Mouse (Mus musculus) mesoderm, embryonic 11.5 days (tissue): ENCODE data around the gene Prune1.

Experiments
- DNase-seq: peaks from one replicate; pipeline ENCODE4 v3.0.0-alpha.2; 2012; ENCODE audit warnings: low read depth, low spot score

Gene Prune1

GRCm38 (mm10) chr3:95237541-95238099 lies 44.3 kb downstream of the Prune1 start:
- DNase-seq = no peak

- no peak for DNase-seq
These were observed 46.2 kb downstream of the Prune1 start for GRCm38 (mm10) chr3:95235386-95236301.

DNA sequence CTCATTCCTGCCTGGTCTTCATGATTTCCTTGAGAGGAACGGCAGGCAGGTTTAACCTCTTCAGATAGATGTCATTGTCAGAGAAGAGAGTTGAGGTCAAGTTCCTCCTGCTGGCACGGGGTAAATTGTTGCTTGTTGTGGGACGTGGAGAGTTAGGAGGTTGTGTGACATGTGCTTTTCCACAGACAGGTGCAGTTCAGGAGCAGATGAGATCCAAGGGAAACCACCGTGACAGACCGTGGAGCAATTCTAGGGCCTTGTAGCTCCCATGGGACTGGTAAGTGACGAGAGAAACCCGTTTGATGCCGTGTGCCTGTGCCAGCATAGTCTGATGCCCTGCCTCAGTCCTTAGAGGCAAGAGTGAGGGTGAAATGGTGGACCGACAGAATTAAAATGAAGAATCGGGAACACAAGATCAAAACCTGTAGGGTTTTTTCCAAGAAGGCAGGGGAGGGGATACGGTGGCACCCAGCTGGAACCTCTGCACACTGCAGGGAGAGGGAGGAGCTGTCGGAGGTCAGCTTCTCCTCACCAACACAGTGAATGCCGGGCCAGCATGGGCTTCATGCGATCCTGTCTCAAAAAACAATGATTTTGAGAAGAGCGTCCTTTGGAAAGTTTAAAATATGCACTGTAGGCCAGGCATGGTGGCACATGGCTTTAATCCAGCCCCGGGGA lies 48.4 kb downstream of the Prune1 start:
- DNase-seq = no peak

DNA sequence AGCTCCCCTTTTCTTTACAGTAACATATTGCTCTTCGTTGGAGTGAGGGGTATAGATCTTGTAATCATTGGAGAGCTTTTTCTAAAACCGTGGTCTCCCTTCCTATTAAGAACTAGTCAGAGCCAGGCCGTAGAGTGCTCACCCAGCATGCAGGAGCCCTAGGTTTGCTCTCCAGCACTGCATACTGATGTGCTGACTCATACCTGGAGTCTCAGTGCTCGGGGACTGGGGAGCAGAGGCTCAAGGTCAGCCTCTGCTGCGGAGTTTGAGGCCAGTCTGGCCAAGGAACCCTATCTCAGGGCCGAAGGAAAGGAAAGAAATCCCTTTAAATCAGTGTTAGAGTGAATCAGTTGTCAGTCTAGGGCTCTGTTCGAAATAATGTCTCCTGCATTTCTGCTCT lies 49.1 kb downstream of the Prune1 start:
- no peak for DNase-seq

DNA sequence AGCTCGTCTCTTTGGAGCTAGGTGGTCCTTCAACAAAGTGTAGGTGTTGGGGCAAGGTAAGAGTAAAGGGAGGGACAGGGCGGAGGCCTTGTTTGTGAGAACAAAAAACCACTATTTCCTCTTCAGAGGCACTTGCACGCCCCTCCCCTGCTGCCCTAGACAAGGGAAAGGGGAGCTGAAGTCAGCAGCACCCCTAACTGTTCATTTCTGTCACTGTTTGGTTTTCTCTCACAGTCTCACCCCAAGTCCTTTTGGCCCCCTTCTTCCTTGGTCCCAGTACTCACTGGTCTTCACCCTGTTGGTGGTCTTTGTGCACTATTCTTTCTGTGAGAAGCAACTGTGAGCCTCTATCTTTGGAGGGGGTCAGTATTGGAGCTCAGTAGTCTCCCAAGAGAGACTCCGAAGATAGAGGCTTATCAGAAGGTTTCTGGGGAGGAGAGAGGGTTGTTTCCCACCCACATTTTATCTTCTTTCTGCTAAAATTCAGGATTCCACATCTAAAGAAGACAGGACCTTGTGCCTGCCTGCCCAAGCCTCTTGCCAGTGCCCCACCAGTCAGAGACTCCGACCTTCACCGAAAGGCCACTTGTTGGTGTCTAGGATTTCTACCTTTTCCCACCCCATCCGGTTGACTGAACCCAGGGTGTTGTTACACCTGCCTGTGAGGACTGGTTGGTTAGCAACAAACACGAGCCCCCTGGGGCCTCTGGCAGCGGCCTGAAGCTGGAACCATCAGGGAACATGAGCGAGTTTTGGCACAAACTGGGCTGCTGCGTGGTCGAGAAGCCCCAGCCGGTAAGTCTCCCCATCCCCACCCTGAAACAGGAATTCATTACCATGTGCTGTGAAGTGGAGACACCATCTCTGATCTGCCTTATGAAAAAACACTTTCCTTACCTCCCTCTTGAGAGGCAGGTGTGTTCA lies 50.3 kb downstream of the Prune1 start, which contains the start of gene Mllt11:
Mllt11 (minus strand) TSS at position 874 of the 924 bp plus-strand sequence.
- DNase-seq = no peak

DNA sequence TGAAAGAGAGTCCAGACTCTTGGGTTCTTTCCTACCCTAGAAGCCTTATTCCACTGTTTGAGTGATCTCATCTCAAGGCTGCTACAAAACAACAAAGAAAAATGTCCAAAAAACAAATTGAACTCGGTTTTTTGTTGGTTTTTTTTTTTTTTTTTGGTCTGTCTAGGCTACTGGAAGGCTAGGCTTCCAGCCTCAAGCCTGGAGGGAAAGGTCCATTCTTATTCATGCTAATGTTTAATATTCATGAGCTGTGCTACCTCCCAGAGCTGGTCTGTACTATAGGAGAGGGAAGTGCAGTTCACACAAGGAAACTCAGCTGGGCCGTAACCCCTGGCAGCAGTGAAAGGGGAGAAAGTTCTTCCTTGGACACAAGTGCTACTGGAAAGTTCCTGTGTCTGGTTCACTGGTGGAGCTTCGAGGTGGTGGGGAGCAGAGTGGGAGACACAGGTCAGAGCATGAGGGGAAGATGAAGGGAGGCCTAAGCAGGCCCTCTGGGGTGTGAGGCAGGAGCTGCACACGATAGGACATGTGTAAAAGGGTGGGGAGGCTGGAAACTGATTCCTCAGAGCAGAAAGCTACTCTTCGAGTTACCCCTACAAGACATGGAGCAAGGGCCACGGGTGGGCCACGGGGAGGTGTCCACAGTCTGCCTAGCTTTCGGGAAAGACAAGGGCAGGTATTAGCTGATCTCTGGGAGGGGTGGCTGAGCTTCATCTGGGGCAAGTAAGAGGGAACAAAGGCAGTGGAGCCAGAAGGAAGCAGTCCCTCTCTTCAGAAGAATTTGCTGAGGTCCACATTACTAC lies 51.2 kb downstream of the Prune1 start:
- DNase-seq = no peak

DNA sequence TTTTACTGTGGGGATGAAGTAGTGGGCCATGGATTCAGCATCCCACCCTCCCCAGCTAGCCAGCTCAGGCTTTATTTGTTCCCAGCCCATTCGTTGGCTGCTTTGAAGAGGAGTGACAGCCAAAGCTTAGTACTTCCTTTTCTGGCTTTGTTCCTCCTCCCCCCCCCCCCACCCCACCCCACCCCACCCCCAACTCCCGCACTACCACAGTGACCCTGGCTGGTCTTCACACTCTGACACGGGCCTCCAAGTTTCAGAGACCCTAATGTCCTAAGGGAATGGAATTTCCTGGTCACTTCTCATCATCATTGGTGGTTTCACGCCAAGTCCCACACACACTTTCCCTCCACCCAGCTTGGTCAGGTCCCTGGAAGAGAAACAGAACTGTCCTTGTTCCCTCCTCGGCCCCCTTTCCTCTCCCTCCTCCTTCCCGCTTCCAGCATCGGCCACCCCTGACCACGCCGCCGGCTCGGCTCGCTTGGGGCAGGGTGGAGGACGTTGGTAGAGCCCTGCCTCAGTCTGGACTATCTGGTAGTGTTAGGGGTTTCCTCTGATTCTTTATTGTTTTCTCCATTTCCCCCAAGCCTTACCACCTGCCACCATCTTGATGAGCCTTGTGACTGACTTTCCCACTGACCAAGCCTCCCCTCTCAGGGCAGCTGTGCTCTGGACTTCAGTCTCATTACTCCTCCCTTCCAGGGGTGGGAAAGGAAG lies 51.9 kb downstream of the Prune1 start:
- DNase-seq = peak; percentile 45

GRCm38 (mm10) chr3:95228894-95229780 lies 52.7 kb downstream of the Prune1 start:
- DNase-seq = peak; percentile 24

GRCm38 (mm10) chr3:95228148-95228893 lies 53.6 kb downstream of the Prune1 start, which contains the start of gene Cdc42se1:
Cdc42se1 (plus strand) TSS chr3:95228732.
- peak; percentile 92 for DNase-seq

- DNase-seq = no peak
These were observed 54.7 kb downstream of the Prune1 start for GRCm38 (mm10) chr3:95227214-95227613.

DNA sequence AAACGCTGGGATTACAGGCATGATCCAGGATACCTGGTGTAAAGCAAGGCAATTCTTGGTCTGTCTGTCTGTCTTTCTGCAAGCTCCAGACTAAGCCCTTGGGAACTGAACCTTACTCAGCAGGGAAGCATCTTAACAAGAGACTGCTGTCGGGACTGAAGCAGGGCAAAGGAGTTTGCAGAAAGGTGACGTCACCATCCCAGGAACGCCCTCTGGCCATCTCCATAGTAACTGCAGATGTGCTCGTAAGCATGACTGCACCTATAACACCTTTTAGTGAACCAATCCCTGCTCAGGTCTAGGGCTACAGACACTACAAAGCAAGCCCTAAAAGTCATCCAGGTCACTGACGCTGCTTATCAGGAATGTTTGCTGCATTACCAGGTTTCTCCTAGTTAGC lies 57.6 kb downstream of the Prune1 start:
- peak; percentile 55 for DNase-seq

- DNase-seq = no peak
These were observed 58.8 kb downstream of the Prune1 start for GRCm38 (mm10) chr3:95223041-95223440.

DNA sequence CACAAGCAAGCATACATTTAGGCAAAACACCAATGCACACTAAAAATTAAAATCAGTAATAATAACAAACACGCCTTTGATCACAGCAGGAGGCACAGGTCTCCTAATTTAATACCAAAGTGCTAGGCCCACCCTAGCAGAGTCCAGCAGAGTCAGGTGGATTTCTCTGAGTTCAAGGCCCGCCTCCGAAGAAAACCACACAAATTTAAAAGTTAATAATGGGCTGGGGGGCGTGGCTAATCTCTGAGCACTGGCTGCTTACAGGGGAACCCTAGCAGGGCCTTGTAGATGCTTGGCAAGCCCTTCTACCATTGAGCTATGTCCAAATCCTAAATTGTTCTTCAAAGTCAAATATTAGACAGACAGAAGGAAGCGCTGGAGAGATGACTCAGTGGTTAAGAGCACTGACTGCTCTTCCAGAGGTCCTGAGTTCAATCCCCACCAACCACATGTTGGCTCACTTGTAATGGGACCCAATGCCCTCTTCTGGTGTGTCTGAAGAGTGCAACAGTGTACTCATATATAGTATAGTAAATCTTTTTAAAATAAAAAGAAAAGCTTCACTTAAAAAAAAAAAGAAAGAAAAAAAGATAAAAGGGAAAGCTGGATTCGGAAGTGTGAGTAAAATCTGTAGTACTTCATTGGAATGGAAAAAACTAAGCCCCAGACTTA lies 63.3 kb downstream of the Prune1 start:
- DNase-seq = no peak

GRCm38 (mm10) chr3:95217255-95218134 lies 64.4 kb downstream of the Prune1 start, which contains the start of gene Gabpb2:
Gabpb2 (minus strand) TSS chr3:95217916.
- peak; percentile 95 for DNase-seq

DNA sequence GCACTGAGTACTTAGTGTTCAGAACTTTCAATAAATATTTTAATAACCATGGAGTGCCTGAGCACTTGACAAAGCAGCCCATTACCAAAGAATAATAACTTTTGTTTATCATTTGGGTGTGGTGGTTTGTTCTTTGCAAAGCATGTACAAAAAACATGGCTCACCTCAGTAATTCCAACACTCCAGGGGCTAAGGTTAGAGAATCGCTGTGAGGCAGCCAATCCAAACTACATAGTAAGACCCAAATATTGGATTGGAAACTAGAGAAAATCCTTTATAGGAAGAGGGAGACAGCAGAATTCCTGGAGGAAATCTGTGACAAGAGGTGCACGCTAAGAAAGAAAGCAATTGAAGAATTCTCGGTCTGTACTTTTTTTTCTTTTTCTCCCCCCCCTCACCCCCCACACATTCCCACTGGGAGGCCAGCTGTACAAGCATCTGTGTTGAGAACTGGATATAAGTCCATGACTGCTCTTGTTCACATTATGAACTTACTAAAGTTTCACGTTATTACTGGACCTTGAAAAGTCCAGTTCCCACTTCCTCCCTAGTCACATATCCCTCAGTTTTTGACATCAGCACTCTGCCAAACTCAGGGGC lies 65.1 kb downstream of the Prune1 start:
- no peak for DNase-seq

- no peak for DNase-seq
These were observed 68.3 kb downstream of the Prune1 start for GRCm38 (mm10) chr3:95213609-95213975.
